Mouse (Mus musculus): ENCODE results near the gene Smtn.

- TF ChIP-seq CTCF (IDR thresholded peaks at IDR 0.05; ENCODE audit: low read depth, low read length) (no peak), POLR2A (IDR thresholded peaks at IDR 0.05; ENCODE audit: insufficient read depth, low read length) (no peak), EP300 (IDR thresholded peaks at IDR 0.05; ENCODE audit: insufficient read depth, low read depth, low read length) (no peak)
These were observed 29.9 kb upstream of the Smtn start for GRCm38 (mm10) chr11:3570321-3570720.

Data from ES-Bruce4 (cell line).